Mouse (Mus musculus) thymus, adult 2 months (tissue): ENCODE results near the gene Pcnx2.

ENCODE experiments used
- CTCF ChIP-seq: fragments of 200-500 bp; IDR thresholded peaks from 2 replicates; pipeline ENCODE4 v1.5.1; 2012; ENCODE audit warnings: mild to moderate bottlenecking, control low read depth, low read length, moderate library complexity, borderline replicate concordance; ENCODE audit not compliant: control insufficient read depth, poor library complexity, insufficient read depth; ENCODE audit errors: extremely low read depth
- POLR2A ChIP-seq: fragments of 200-500 bp; IDR thresholded peaks from 2 replicates; pipeline ENCODE4 v1.6.1; 2012; ENCODE audit warnings: mild to moderate bottlenecking, low read length, control low read depth, moderate library complexity; ENCODE audit not compliant: control insufficient read depth, poor library complexity, insufficient read depth; ENCODE audit errors: extremely low read depth

DNA sequence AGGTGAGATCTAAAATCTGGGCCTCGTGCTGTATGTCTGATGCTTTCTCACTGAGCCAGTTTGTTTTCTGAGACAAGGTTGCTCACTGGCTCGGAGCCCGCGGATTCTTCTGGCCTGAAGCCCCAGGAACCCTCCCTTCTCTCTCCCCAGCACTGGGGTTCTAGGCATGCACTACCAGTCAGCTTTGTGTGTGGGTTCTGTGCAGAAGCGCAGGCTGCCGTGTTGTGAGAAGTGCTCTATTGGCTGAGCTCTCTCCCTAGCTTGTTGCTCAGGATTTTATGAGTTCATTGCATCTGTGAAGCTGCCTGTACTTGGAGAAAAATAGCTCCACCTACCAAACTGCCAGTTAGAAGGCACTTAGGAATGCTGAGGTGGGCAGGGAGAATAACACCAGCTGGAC is 89.3 kb downstream of the Pcnx2 start:
- TF ChIP-seq CTCF: no peak
- no peak for TF ChIP-seq POLR2A
